Mouse (Mus musculus): ENCODE measurements around the gene Pitpnc1.

The Pitpnc1 gene

GRCm38 (mm10) chr11:107373154-107373553, 97.3 kb downstream of the Pitpnc1 start:
- no peak for DNase-seq (ENCODE audit: low spot score)

- no peak for DNase-seq (ENCODE audit: low spot score)
Observed at GRCm38 (mm10) chr11:107372688-107373087, 97.8 kb downstream of the Pitpnc1 start.

GRCm38 (mm10) chr11:107370476-107370875, 100.0 kb downstream of the Pitpnc1 start:
- no peak for DNase-seq (ENCODE audit: low spot score)

GRCm38 (mm10) chr11:107369661-107370060, 100.8 kb downstream of the Pitpnc1 start:
- DNase-seq (ENCODE audit: low spot score) = no peak

- no peak for DNase-seq (ENCODE audit: low spot score)
Observed at GRCm38 (mm10) chr11:107365938-107366712, 104.4 kb downstream of the Pitpnc1 start.

- no peak for DNase-seq (ENCODE audit: low spot score)
Observed at GRCm38 (mm10) chr11:107358695-107359094, 111.8 kb downstream of the Pitpnc1 start.

GRCm38 (mm10) chr11:107356224-107356623, 114.3 kb downstream of the Pitpnc1 start:
- DNase-seq (ENCODE audit: low spot score) = no peak

GRCm38 (mm10) chr11:107355526-107355925, 115.0 kb downstream of the Pitpnc1 start:
- DNase-seq (ENCODE audit: low spot score) = no peak

- DNase-seq (ENCODE audit: low spot score) = no peak
Observed at GRCm38 (mm10) chr11:107354499-107355143, 115.9 kb downstream of the Pitpnc1 start.

GRCm38 (mm10) chr11:107352596-107352995, 117.9 kb downstream of the Pitpnc1 start:
- DNase-seq (ENCODE audit: low spot score) = no peak

GRCm38 (mm10) chr11:107349756-107350155, 120.7 kb downstream of the Pitpnc1 start:
- no peak for DNase-seq (ENCODE audit: low spot score)

- DNase-seq (ENCODE audit: low spot score) = no peak
Observed at GRCm38 (mm10) chr11:107343031-107343430, 127.5 kb downstream of the Pitpnc1 start.

GRCm38 (mm10) chr11:107342432-107342831, 128.1 kb downstream of the Pitpnc1 start:
- DNase-seq (ENCODE audit: low spot score) = no peak

GRCm38 (mm10) chr11:107341293-107341692, 129.2 kb downstream of the Pitpnc1 start:
- DNase-seq (ENCODE audit: low spot score) = peak; percentile 43

- DNase-seq (ENCODE audit: low spot score) = no peak
Observed at GRCm38 (mm10) chr11:107340793-107341192, 129.7 kb downstream of the Pitpnc1 start.

- peak; percentile 30 for DNase-seq (ENCODE audit: low spot score)
Observed at GRCm38 (mm10) chr11:107339224-107339805, 131.2 kb downstream of the Pitpnc1 start.

GRCm38 (mm10) chr11:107337391-107338148, 132.9 kb downstream of the Pitpnc1 start:
- DNase-seq (ENCODE audit: low spot score) = no peak

- DNase-seq (ENCODE audit: low spot score) = no peak
Observed at GRCm38 (mm10) chr11:107335756-107336155, 134.7 kb downstream of the Pitpnc1 start.

GRCm38 (mm10) chr11:107334849-107335484, 135.5 kb downstream of the Pitpnc1 start:
- DNase-seq (ENCODE audit: low spot score) = no peak

GRCm38 (mm10) chr11:107332905-107333304, 137.6 kb downstream of the Pitpnc1 start:
- DNase-seq (ENCODE audit: low spot score) = no peak

GRCm38 (mm10) chr11:107332332-107332731, 138.2 kb downstream of the Pitpnc1 start:
- no peak for DNase-seq (ENCODE audit: low spot score)

- DNase-seq (ENCODE audit: low spot score) = no peak
Observed at GRCm38 (mm10) chr11:107331425-107331824, 139.1 kb downstream of the Pitpnc1 start.
